Mouse (Mus musculus): Measurements from ENCODE around the gene Map4.

DNA sequence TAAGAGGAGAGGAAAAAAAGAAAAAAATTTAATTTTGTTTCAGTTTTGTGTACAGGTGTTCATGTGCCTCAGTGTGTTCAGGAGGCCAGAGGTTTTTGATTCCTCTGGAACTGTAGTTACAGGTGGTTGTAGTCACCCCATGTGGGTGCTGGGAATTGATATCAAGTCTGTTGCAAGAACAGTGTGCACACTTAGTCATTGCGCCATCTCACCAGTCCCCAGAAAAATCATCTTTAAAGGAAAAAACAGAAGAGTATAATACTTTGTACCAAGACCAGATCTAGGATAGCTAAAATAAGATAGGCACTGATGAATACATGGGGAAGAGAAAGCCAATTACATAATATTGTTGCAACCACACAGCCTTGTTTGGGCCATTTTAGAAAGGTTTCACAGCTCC is 90.2 kb downstream of the Map4 start:
- TF ChIP-seq SIN3A (IDR thresholded peaks at IDR 0.05; ENCODE audit: low read length) (no peak), HCFC1 (IDR thresholded peaks at IDR 0.05; ENCODE audit: low read depth, low read length) (no peak), ZKSCAN1 (IDR thresholded peaks at IDR 0.05; ENCODE audit: borderline replicate concordance, low read depth, low read length) (no peak), CTCF (conservative IDR thresholded peaks at IDR 0.05 in 1 of 2, IDR thresholded peaks at IDR 0.05 in 1 of 2; ENCODE audit: low read depth in 2 of 2, low read length in 2 of 2) (no peak), CHD2 (IDR thresholded peaks at IDR 0.05; ENCODE audit: low read length) (no peak), USF1 (IDR thresholded peaks at IDR 0.05; ENCODE audit: low read depth, low read length) (no peak), MAFK (IDR thresholded peaks at IDR 0.05; ENCODE audit: insufficient replicate concordance, low read length) (no peak), TBP (conservative IDR thresholded peaks at IDR 0.05; ENCODE audit: low read depth, low read length) (no peak), KAT2A (IDR thresholded peaks at IDR 0.05; ENCODE audit: insufficient replicate concordance, low read length) (no peak)

All from CH12.LX (cell line).